Mouse (Mus musculus) heart, adult 2 months (tissue): ENCODE measurements around the gene Lgals9.

Experiments used
- CTCF ChIP-seq: fragments of 200-600 bp; IDR thresholded peaks from 2 replicates; pipeline ENCODE4 v1.8.1; 2022; ENCODE audit warnings: antibody characterized with exemption, mild to moderate bottlenecking, moderate library complexity
- POLR2A ChIP-seq: fragments of 200-500 bp; IDR thresholded peaks from 2 replicates; pipeline ENCODE4 v1.6.1; 2011; ENCODE audit warnings: mild to moderate bottlenecking, low read depth, low read length, control low read depth; ENCODE audit not compliant: insufficient read depth

DNA sequence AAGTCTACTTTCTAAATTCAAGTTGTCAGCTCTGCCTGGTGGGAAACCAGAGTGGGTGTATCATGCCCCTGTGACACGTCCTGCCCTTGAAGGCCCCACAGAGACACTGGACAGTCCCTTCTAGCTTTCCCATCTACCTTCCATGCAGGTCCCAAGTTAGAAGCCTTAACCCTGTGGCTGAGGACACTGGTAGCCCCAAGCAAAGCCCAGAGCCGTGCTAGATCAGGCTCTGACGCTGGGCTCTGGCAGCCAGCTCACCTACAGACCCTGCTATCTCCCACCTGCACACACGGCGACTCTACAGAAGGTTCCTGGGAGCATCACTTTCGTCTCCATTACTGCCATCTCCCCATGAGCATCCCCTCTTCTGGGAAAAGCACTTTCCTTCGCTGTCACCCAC lies 1.2 kb downstream of the Lgals9 start:
- TF ChIP-seq CTCF = no peak
- no peak for TF ChIP-seq POLR2A
